In the genomic region with DNA sequence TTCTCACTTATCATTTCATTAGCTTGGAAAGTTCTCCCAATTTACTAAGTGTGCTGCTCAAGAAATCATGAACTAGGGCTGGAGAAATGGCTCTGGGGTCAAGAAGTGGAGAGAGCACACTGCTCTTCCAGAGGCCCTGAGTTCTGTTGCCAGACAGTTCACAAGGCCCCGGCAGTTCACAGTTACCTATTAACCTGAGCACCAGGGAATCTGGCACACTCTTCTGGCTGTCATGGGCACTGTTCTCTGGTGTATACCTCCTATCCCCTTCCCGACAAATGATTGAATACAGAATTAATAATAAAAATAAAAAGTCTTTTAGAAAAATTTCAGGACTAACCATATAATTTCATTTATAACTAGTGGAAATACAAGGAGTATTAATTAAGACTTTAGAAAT, we compare ENCODE assay signal across 25 mouse cellular contexts.
DNase-seq lines count a peak whose midpoint lies in the region; ATAC-seq and TF ChIP-seq lines count a peak whose summit lies in the region.
"Had no signal": no experiment of that assay in that cellular context is flagged by ENCODE, and none has a peak within 500 bp of the region (broad histone marks: within the 10 kb centered on the region; RNA-seq: fewer than 3 reads in every experiment).

No protein-coding gene starts in this region.

- H3K9ac ChIP-seq in intestine, embryonic 16.5 days (ENCODE audit: low read depth, low read length) = no peak overlapping the region
- no peak overlapping the region for H3K9ac ChIP-seq in hindbrain, embryonic 12.5 days
- H3K9ac ChIP-seq: forebrain, embryonic 13.5 days; heart, embryonic 15.5 days; limb, embryonic 13.5 days; liver, embryonic 13.5 days; midbrain, embryonic 15.5 days; neural tube, embryonic 15.5 days had no signal

- H3K4me2 ChIP-seq in intestine, embryonic 16.5 days (ENCODE audit: low read depth, low read length) = no peak overlapping the region
- no peak overlapping the region for H3K4me2 ChIP-seq in hindbrain, embryonic 12.5 days (replicated peaks)
- H3K4me2 ChIP-seq: forebrain, embryonic 13.5 days; heart, embryonic 15.5 days; limb, embryonic 13.5 days; liver, embryonic 13.5 days; midbrain, embryonic 15.5 days; neural tube, embryonic 15.5 days had no signal

- no peaks in the 10 kb centered on the region for H3K9me3 ChIP-seq in intestine, embryonic 16.5 days (ENCODE audit: control insufficient read depth, low read length)
- no peaks in the 10 kb centered on the region for H3K9me3 ChIP-seq in hindbrain, embryonic 12.5 days (replicated peaks)
- H3K9me3 ChIP-seq: forebrain, embryonic 13.5 days; heart, embryonic 10.5 days; heart, embryonic 15.5 days; limb, embryonic 13.5 days; liver, embryonic 13.5 days; midbrain, embryonic 15.5 days; neural tube, embryonic 15.5 days had no signal

- no peak for DNase-seq in Patski (ENCODE audit: low read depth, low spot score)
- DNase-seq in kidney, adult 9 months = peak; percentile 88
- DNase-seq in kidney, postnatal 14 days = peak; percentile 61
- DNase-seq in cerebellum, adult 8-10 months = no peak
- DNase-seq: adrenal gland, adult 2 months; cerebellum, adult 9-10 months; cerebellum, postnatal 36 days; liver, embryonic 13.5 days; lung, adult 18-20 months; retina, postnatal 1 day; right cerebral cortex, postnatal 25 days; spleen, adult 18-20 months; thymus, postnatal 14 days had no signal

- no peaks in the 10 kb centered on the region for H3K27me3 ChIP-seq in Patski
- no peaks in the 10 kb centered on the region for H3K27me3 ChIP-seq in intestine, embryonic 16.5 days (replicated peaks; ENCODE audit: control insufficient read depth, insufficient read depth, low read length)
- no peaks in the 10 kb centered on the region for H3K27me3 ChIP-seq in hindbrain, embryonic 12.5 days
- H3K27me3 ChIP-seq: forebrain, embryonic 13.5 days; heart, embryonic 15.5 days; limb, embryonic 13.5 days; liver, embryonic 13.5 days; midbrain, embryonic 15.5 days; neural tube, embryonic 15.5 days had no signal

- no peak overlapping the region for H3K27ac ChIP-seq in intestine, embryonic 16.5 days (ENCODE audit: low read length)
- no peak overlapping the region for H3K27ac ChIP-seq in hindbrain, embryonic 12.5 days
- H3K27ac ChIP-seq: forebrain, embryonic 13.5 days; heart, embryonic 10.5 days; heart, embryonic 15.5 days; hindbrain, postnatal 0 days; limb, embryonic 13.5 days; liver, embryonic 13.5 days; midbrain, embryonic 15.5 days; neural tube, embryonic 15.5 days had no signal

- 50% methylated on average over 2 of the region's 2 CpGs for WGBS in intestine, embryonic 16.5 days
- 57% methylated on average over 2 of the region's 2 CpGs for WGBS in hindbrain, embryonic 12.5 days

- H3K36me3 ChIP-seq in intestine, embryonic 16.5 days (ENCODE audit: control insufficient read depth, insufficient read depth, low read length) = no peaks in the 10 kb centered on the region
- H3K36me3 ChIP-seq in hindbrain, embryonic 12.5 days = no peaks in the 10 kb centered on the region
- H3K36me3 ChIP-seq: heart, embryonic 10.5 days; heart, embryonic 15.5 days; limb, embryonic 13.5 days; liver, embryonic 13.5 days; midbrain, embryonic 15.5 days; neural tube, embryonic 15.5 days had no signal

- CTCF ChIA-PET in Patski (lab: Charles Lee) = no interaction called here

- in situ Hi-C loops in Patski (cut with MboI; ENCODE audit: low pct_unique_long_range_greater_than_20kb) = no loop called here

- H3K4me3 ChIP-seq in intestine, embryonic 16.5 days (ENCODE audit: low read length) = no peak overlapping the region
- H3K4me3 ChIP-seq in hindbrain, embryonic 12.5 days = no peak overlapping the region
- H3K4me3 ChIP-seq: forebrain, embryonic 13.5 days; heart, embryonic 10.5 days; heart, embryonic 15.5 days; limb, embryonic 13.5 days; liver, embryonic 13.5 days; midbrain, embryonic 15.5 days; neural tube, embryonic 15.5 days had no signal

- POLR2A ChIA-PET in Patski (lab: Charles Lee) = no interaction called here

- H3K4me1 ChIP-seq in intestine, embryonic 16.5 days (ENCODE audit: control insufficient read depth, insufficient read depth, low read length) = no peaks in the 10 kb centered on the region
- H3K4me1 ChIP-seq in hindbrain, embryonic 12.5 days = no peaks in the 10 kb centered on the region
- H3K4me1 ChIP-seq: forebrain, embryonic 13.5 days; heart, embryonic 10.5 days; heart, embryonic 15.5 days; limb, embryonic 13.5 days; liver, embryonic 13.5 days; midbrain, embryonic 15.5 days; neural tube, embryonic 15.5 days had no signal

- ATAC-seq in Patski = no peak
- peak; percentile 69; the same call in 1 of the 2 replicates for ATAC-seq in intestine, embryonic 16.5 days
- ATAC-seq in frontal cortex, adult (ENCODE audit: low TSS enrichment) = no peak
- ATAC-seq in hindbrain, embryonic 12.5 days (ENCODE audit: low FRiP score) = no peak
- ATAC-seq: activated CD4-positive, CD25-positive, alpha-beta regulatory T cell, adult 4 months; forebrain, embryonic 13.5 days; hindbrain, postnatal 0 days; lung, postnatal 0 days; midbrain, embryonic 15.5 days had no signal

- peak; percentile 16 for TF ChIP-seq CTCF in Patski (IDR thresholded peaks at IDR 0.05)

Comparison
In these comparisons a context has a peak if more than half of its experiments do, and no peak if none do; other contexts are left out.
1. DNase-seq: peak in kidney, adult 9 months (single experiment) and kidney, postnatal 14 days (single experiment); none in Patski (single experiment) and cerebellum, adult 8-10 months (single experiment).